Mouse (Mus musculus) right cerebral cortex, postnatal 14 days (tissue): ENCODE data around the gene Crcp.

ENCODE experiments used
- DNase-seq: peaks from one replicate; pipeline ENCODE4 v3.0.0; 2022

Gene Crcp

GRCm38 (mm10) chr5:130029142-130029897 is at the start of gene Crcp, which contains the start of gene Asl:
TSS of gene Crcp (plus strand) at chr5:130029290.
TSS of gene Asl (minus strand) at chr5:130029247.
- peak; percentile 87 for DNase-seq

DNA sequence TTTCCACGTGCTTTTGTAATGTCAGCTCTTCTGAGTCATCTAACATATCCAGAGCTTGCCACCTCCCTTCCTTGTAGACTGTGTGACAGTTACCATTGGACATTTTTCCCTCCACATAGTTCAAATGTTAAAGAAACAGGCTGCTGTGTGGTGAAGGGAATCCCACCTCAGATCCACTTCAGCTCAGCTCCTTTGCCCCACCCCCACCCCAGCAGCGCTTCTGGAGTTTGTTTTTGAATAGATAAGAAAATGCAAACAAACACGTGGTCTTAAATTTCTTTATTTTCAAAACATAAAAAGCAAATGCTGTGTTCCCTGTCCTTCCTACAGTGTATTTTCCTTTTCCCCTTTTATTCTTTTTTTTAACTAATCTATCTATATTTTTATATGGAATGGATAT is 48.9 kb upstream of the Crcp start:
- no peak for DNase-seq

DNA sequence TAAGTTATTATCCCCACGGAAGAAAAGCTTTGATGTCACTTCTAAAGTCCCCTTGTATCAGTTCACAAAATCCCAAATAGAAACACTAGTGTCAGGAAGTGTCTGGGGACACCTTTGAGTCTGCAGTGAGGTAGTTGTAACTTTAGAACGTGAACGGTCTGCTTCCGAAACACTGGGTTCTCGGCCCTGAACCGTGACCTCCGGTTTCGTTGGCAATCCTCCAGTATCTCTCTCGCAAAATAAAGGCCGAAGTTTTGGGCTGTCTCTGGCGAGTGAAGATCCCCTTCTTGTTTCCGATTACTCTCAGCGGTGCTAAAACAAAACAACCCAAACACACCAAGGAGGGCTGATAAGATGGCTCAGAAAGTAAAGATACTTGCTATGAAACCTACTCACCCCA is 39.7 kb upstream of the Crcp start:
- no peak for DNase-seq

GRCm38 (mm10) chr5:129991898-129992297 is 37.2 kb upstream of the Crcp start:
- DNase-seq = no peak

GRCm38 (mm10) chr5:129993374-129993773 is 35.7 kb upstream of the Crcp start:
- DNase-seq = no peak

DNA sequence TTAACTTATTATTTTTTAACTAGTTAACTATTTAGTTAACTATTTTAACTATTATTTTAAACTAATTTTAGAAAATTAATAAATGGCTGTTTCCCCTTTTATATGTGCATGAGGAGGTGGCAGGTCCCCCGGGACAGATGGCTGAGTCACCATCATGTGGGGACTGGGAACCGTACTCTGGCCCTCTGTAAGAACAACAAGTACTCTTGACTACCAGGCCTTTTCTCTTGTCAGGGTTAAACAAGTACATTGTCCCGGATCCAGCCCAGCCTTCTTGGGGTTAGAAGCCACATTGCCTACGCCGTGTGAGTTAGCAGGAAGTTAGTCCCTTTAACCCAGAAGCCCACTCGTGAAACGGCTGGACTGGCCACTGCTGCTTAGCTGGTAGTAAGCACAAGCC is 34.1 kb upstream of the Crcp start:
- DNase-seq = no peak

DNA sequence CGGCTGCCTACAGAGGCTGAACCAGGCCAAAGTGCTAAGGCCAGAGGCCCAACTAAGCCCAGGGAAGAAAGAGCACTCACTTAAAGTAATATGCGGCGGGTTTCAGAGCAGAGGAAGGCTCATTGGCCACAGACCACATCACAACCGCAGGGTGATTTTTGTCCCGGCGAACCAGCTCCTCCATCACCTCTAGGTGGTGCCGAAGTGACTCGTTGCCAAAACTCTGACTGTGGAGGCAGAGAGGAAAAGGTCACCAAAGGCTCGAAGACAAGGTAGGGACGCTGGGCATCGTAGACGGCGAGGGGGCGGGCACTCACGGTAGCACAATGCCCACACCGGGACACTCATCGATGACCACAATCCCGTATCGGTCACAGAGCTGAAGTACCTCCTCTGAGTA is 31.4 kb upstream of the Crcp start:
- DNase-seq = no peak

DNA sequence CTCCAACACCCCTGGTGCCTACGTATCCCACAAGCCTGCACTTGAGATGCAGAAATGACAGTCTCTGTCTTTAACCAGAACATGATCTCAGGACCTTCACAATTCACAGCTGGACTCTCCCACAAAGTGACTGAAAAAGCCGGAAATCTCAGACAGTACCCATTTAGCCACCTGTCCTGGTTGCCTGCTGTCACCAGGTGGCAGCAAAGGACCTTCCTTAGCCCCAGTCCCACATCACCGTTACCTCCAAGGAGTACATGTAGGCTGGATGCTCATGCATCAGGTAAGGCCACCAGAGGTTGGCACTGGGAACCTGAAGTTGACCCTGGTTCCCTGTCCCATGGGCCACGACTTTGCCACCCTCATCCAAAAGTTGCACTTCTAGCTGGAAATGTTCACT is 30.0 kb upstream of the Crcp start:
- DNase-seq = peak; percentile 56

GRCm38 (mm10) chr5:130000735-130001134 is 28.4 kb upstream of the Crcp start:
- no peak for DNase-seq

DNA sequence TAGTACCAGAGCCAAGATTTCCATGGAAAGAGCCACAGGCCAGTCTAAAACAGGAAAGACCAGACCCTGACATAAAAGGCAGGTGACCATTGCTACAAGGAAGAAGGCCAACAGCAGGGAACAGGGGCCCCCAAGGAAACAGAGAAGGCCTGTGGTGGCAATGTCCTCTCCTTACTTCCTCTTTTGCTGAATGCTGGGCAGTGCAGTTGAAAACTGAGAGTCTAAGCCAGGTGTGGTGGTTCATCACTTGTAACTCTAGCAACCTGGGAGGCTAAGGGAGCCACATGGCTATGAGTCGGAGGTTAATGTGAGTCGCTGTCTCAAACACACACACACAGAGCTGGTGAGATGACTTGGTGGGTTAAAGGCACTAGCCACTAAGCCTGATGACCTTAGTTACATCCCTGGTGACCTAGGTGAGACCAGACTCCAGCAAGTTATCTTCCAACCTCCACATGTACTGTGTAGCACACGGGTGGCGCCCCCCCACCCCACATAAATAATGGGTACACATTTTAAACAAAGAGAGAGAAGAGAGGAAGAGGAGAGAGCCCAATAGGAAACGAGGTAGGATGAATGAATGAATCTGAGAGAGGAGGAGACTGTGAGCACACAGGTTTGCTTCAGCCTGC is 27.6 kb upstream of the Crcp start:
- DNase-seq = no peak

GRCm38 (mm10) chr5:130002301-130003146 is 26.6 kb upstream of the Crcp start, which contains the start of gene Gusb:
TSS of gene Gusb (minus strand) at chr5:130003049.
- DNase-seq = peak; percentile 68

DNA sequence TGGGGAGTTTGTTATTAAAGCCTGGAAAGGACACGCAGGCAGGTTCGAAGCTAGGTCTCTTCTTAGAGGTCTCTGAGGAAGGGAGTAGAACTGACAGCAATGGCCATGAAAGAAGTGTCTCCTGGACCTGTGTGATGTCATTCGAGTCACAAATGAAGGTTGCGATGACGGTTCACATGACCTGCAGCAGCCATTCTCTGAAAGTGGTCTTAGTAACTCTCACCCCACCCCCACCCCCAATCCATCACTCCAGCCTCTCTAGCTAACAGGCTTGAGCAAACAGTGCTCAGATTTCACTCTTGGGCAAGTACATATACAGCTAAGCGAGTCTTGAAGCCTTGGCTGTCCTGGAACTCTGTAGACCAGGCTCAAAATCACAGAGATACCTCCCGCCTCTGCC is 25.9 kb upstream of the Crcp start:
- DNase-seq = no peak

GRCm38 (mm10) chr5:130007344-130007743 is 21.7 kb upstream of the Crcp start:
- no peak for DNase-seq

- DNase-seq = no peak
Measured at GRCm38 (mm10) chr5:130008034-130008590, 21.0 kb upstream of the Crcp start.

- DNase-seq = no peak
Measured at GRCm38 (mm10) chr5:130009784-130010183, 19.3 kb upstream of the Crcp start.

GRCm38 (mm10) chr5:130010961-130011360 is 18.1 kb upstream of the Crcp start:
- DNase-seq = no peak

- no peak for DNase-seq
Measured at GRCm38 (mm10) chr5:130015104-130015503, 14.0 kb upstream of the Crcp start.

DNA sequence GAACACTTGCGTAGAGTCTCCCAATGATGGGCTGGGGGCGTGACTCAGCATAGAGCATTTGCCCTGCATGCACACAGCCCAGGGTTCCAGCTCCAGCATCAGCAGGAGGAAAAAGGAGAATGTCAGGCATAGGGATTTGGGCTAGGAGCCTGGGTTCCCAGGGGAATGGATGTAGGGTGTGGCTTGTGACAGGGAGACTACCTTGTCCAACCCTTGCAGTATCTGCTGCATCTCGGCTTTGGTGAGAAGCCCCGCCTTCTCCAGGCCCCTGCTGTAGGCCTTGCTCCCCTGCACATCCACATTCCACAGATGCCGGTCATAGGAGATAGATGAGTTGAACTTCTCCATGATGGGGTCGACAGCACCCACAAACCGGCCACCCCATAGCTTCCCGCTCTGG is 9.6 kb upstream of the Crcp start:
- DNase-seq = no peak

GRCm38 (mm10) chr5:130021361-130021966 is 7.6 kb upstream of the Crcp start:
- no peak for DNase-seq

DNA sequence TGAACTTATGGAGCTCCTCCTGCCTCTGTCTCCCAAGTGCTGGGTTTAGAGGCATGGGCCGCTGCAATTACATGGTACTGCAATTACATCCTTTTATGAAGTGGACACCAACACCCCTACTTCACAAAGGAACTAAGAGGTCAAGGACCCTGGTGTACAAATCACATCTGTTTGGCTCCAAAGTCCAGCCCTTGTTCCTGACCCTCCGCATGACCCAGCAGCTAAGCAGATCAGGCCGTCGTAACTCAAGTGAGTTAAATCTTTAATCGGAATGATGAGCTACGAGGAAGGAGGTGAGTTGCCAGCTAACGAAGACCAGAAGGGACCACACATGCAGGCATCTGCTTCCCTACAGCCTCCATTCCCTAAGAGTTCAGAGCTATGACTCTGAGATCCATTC is 6.7 kb upstream of the Crcp start:
- DNase-seq = no peak

DNA sequence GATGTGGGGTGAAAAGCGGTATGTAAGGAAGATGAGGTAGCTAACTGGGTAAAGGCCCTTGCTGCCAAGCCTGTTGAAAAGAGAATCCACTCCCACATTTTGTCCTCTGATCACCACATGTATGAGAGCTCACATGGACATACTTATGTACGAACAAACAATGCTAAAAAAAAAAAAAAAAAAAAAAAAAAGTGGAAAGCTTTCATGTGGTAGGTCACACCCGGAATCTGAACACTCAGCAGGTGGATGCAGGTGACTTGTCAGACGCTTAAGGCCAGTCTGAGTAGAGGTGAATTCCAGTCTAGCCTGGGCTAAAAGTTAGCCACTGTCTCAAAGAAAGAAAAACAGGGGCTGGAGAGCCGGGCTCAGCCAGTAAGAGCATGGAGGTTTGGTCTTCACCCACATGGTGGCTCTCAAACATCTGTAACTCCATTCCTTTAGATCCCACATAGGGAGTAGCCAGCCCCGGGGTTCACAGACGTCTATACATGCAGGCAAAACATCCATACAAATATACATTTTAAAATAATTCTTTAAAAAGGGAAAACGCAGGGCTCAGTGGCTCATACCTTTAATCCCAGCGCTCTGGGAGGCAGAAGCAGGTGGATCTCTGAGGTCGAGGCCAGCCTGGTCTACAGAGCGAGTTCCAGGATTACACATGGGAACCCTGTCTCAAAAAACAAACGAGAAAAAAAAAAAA is 5.9 kb upstream of the Crcp start:
- DNase-seq = no peak
